7 mouse cellular contexts compared by ENCODE assay signal in genomic region chr2:153525906-153526311, GRCm38 (mm10). TPM values are rescaled to one million over a fixed set of nuclear protein-coding genes. Genes with fewer than 3 reads are reported as not detected.
DNase-seq lines count a peak whose midpoint lies in the region; ATAC-seq and TF ChIP-seq lines count a peak whose summit lies in the region.

No protein-coding gene starts in this region.

- TF ChIP-seq CTCF in lung, embryonic 14.5 days (IDR thresholded peaks at IDR 0.05; ENCODE audit: low read depth) = no peak
- no peak for TF ChIP-seq CTCF in lung, adult 2 months (IDR thresholded peaks at IDR 0.05; ENCODE audit: insufficient read depth, low read length)

- H3K9me3 ChIP-seq in lung, embryonic 14.5 days (ENCODE audit: low read depth, low read length) = no peaks in the 10 kb centered on the region
- no peaks in the 10 kb centered on the region for H3K9me3 ChIP-seq in midbrain, embryonic 13.5 days

- TF ChIP-seq POLR2A in lung, adult 2 months (IDR thresholded peaks at IDR 0.05; ENCODE audit: borderline replicate concordance, extremely low read depth, low read depth, low read length) = no peak

- DNase-seq in lung, embryonic 14.5 days = peak; percentile 44
- no peak for DNase-seq in lung, adult 2 months
- DNase-seq in thymus, postnatal 36 days = peak; percentile 82 to 90
- no peak for DNase-seq in right cerebral cortex, postnatal 25 days

- 8% methylated on average over 10 of the region's 10 CpGs for WGBS in lung, embryonic 14.5 days
- 33% methylated on average over 10 of the region's 10 CpGs for WGBS in lung, adult 2 months
- WGBS in midbrain, embryonic 13.5 days = 11% methylated on average over 10 of the region's 10 CpGs

- H3K27me3 ChIP-seq in lung, embryonic 14.5 days (ENCODE audit: insufficient read depth, low read length) = peaks cover 20% of the 10 kb centered on the region
- H3K27me3 ChIP-seq in midbrain, embryonic 13.5 days = no peaks in the 10 kb centered on the region; the same call in 1 of the 2 replicates

- H3K4me2 ChIP-seq in lung, embryonic 14.5 days = peak overlapping the region; percentile 25; the same call in 1 of the 2 replicates
- peak overlapping the region; percentile 91 for H3K4me2 ChIP-seq in midbrain, embryonic 13.5 days (replicated peaks)

- H3K4me3 ChIP-seq in lung, embryonic 14.5 days (ENCODE audit: low read depth, low read length) = no peak overlapping the region
- H3K4me3 ChIP-seq in lung, adult 2 months (replicated peaks; ENCODE audit: extremely low read depth, low read depth, low read length) = no peak overlapping the region
- no peak overlapping the region for H3K4me3 ChIP-seq in midbrain, embryonic 13.5 days (replicated peaks)

- H3K27ac ChIP-seq in lung, embryonic 14.5 days (ENCODE audit: low read depth) = no peak overlapping the region
- peak overlapping the region; percentile 96 for H3K27ac ChIP-seq in midbrain, embryonic 13.5 days

- H3K4me1 ChIP-seq in lung, embryonic 14.5 days (ENCODE audit: insufficient read depth) = no peaks in the 10 kb centered on the region
- no peaks in the 10 kb centered on the region for H3K4me1 ChIP-seq in lung, adult 2 months (ENCODE audit: control insufficient read depth, insufficient read depth, low read length)
- H3K4me1 ChIP-seq in midbrain, embryonic 13.5 days (replicated peaks) = peaks cover 83% of the 10 kb centered on the region

- peak; percentile 20; the same call in 1 of the 2 replicates for ATAC-seq in lung, embryonic 14.5 days (ENCODE audit: insufficient read depth)
- ATAC-seq in common myeloid progenitor, adult 5-6 weeks (replicated peaks; ENCODE audit: low read depth, poor library complexity, severe bottlenecking) = peak; percentile 70
- peak; percentile 87 for ATAC-seq in inflammation-experienced regulatory T-cells, adult 6 months
- no peak for ATAC-seq in midbrain, embryonic 13.5 days

- H3K9ac ChIP-seq in lung, embryonic 14.5 days = no peak overlapping the region
- H3K9ac ChIP-seq in midbrain, embryonic 13.5 days (replicated peaks) = peak overlapping the region; percentile 33; the same call in 1 of the 2 replicates

- H3K36me3 ChIP-seq in lung, embryonic 14.5 days (ENCODE audit: insufficient read depth) = no peaks in the 10 kb centered on the region
- no peaks in the 10 kb centered on the region for H3K36me3 ChIP-seq in midbrain, embryonic 13.5 days

RNA-seq across cellular contexts. Expression of gene Nol4l, which starts 3.9 kb away (rescaled TPM):
- polyA plus RNA-seq in lung, embryonic 14.5 days (2014; fragmentation: Nextera tagmentation; extraction: Ambion mirVana) = 13.6 and 13.9 TPM in 2 replicates
- polyA plus RNA-seq in lung, adult 2 months (2012; rRNA removed) = 14.7 TPM in 2 replicates
- 7.3 and 7.4 TPM in 2 replicates for total RNA-seq in common myeloid progenitor, adult 5-6 weeks (2017)
- polyA plus RNA-seq in inflammation-experienced regulatory T-cells, adult 6 months (2017; shearing (Covaris generic)) = 1 to 10 TPM; 2.4 to 3.9 (median 2.4) TPM
- 41.9 and 43.9 TPM in 2 replicates for polyA plus RNA-seq in midbrain, embryonic 13.5 days (2015; fragmentation: Nextera tagmentation; extraction: Ambion mirVana)

RNA-seq across cellular contexts. Expression of gene 4930404H24Rik, which starts 33.3 kb away (rescaled TPM):
- polyA plus RNA-seq in lung, embryonic 14.5 days (2014; fragmentation: Nextera tagmentation; extraction: Ambion mirVana) = not detected in 2 replicates
- polyA plus RNA-seq in lung, adult 2 months (2012; rRNA removed) = not detected in 2 replicates
- not detected in 2 replicates for total RNA-seq in common myeloid progenitor, adult 5-6 weeks (2017)
- not detected for polyA plus RNA-seq in inflammation-experienced regulatory T-cells, adult 6 months (2017; shearing (Covaris generic))
- polyA plus RNA-seq in midbrain, embryonic 13.5 days (2015; fragmentation: Nextera tagmentation; extraction: Ambion mirVana) = not detected in 2 replicates

Comparison
In these comparisons a context has a peak if more than half of its experiments do, and no peak if none do; other contexts are left out.
1. DNase-seq: peak in lung, embryonic 14.5 days (single experiment) and thymus, postnatal 36 days (2 of 2); none in lung, adult 2 months (single experiment) and right cerebral cortex, postnatal 25 days (single experiment).